Mouse (Mus musculus): ENCODE results near the gene Cacnb2. TPM values are rescaled to one million over a fixed set of nuclear protein-coding genes. Genes with fewer than 3 reads are reported as not detected.

Gene Cacnb2
- total RNA-seq, 2 experiments from 2014 or later, result 16.5 to 25.0 TPM

- intact Hi-C loops (cut with DNase I), result no loop called here
- no peak for DNase-seq
These were observed 161.0 kb downstream of the Cacnb2 start for GRCm38 (mm10) chr2:14763931-14764330.

GRCm38 (mm10) chr2:14769448-14769847, 166.6 kb downstream of the Cacnb2 start:
- intact Hi-C loops (cut with DNase I), result no loop called here
- DNase-seq, result no peak

GRCm38 (mm10) chr2:14770635-14771034, 167.7 kb downstream of the Cacnb2 start:
- DNase-seq, result no peak
- intact Hi-C loops (cut with DNase I), result no loop called here

GRCm38 (mm10) chr2:14774375-14774774, 171.5 kb downstream of the Cacnb2 start:
- intact Hi-C loops (cut with DNase I), result no loop called here
- no peak for DNase-seq

GRCm38 (mm10) chr2:14774857-14775495, 172.1 kb downstream of the Cacnb2 start:
- peak; percentile 6 for DNase-seq
- intact Hi-C loops (cut with DNase I), result no loop called here

GRCm38 (mm10) chr2:14787983-14788382, 185.1 kb downstream of the Cacnb2 start:
- intact Hi-C loops (cut with DNase I), result no loop called here
- no peak for DNase-seq

GRCm38 (mm10) chr2:14801446-14802046, 198.7 kb downstream of the Cacnb2 start:
- intact Hi-C loops (cut with DNase I), result no loop called here
- DNase-seq, result no peak

GRCm38 (mm10) chr2:14807650-14808347, 204.9 kb downstream of the Cacnb2 start:
- intact Hi-C loops (cut with DNase I), result no loop called here
- no peak for DNase-seq

- no peak for DNase-seq
- intact Hi-C loops (cut with DNase I), result no loop called here
These were observed 212.1 kb downstream of the Cacnb2 start for GRCm38 (mm10) chr2:14814977-14815376.

- intact Hi-C loops (cut with DNase I), result no loop called here
- DNase-seq, result no peak
These were observed 215.8 kb downstream of the Cacnb2 start for GRCm38 (mm10) chr2:14818651-14819050.

GRCm38 (mm10) chr2:14820946-14821345, 218.1 kb downstream of the Cacnb2 start:
- intact Hi-C loops (cut with DNase I), result no loop called here
- no peak for DNase-seq

GRCm38 (mm10) chr2:14823105-14823504, 220.2 kb downstream of the Cacnb2 start:
- DNase-seq, result peak; percentile 1

GRCm38 (mm10) chr2:14823816-14824348, 221.0 kb downstream of the Cacnb2 start:
- no peak for DNase-seq
- intact Hi-C loops (cut with DNase I), result no loop called here

More at GRCm38 (mm10) chr2:14823105-14823504, 220.2 kb downstream of the Cacnb2 start:
- intact Hi-C loops (cut with DNase I), result no loop called here

GRCm38 (mm10) chr2:14825146-14825545, 222.3 kb downstream of the Cacnb2 start:
- no peak for DNase-seq
- intact Hi-C loops (cut with DNase I), result no loop called here

GRCm38 (mm10) chr2:14829451-14829850, 226.6 kb downstream of the Cacnb2 start:
- intact Hi-C loops (cut with DNase I), result no loop called here
- no peak for DNase-seq

GRCm38 (mm10) chr2:14831308-14831707, 228.4 kb downstream of the Cacnb2 start:
- intact Hi-C loops (cut with DNase I), result no loop called here
- DNase-seq, result no peak

- intact Hi-C loops (cut with DNase I), result no loop called here
- no peak for DNase-seq
These were observed 231.9 kb downstream of the Cacnb2 start for GRCm38 (mm10) chr2:14834700-14835317.

GRCm38 (mm10) chr2:14841272-14841671, 238.4 kb downstream of the Cacnb2 start:
- intact Hi-C loops (cut with DNase I), result no loop called here
- DNase-seq, result no peak

- intact Hi-C loops (cut with DNase I), result no loop called here
- no peak for DNase-seq
These were observed 243.8 kb downstream of the Cacnb2 start for GRCm38 (mm10) chr2:14846727-14847126.

- intact Hi-C loops (cut with DNase I), result no loop called here
- no peak for DNase-seq
These were observed 244.3 kb downstream of the Cacnb2 start for GRCm38 (mm10) chr2:14847188-14847587.

- intact Hi-C loops (cut with DNase I), result no loop called here
- DNase-seq, result no peak
These were observed 247.9 kb downstream of the Cacnb2 start for GRCm38 (mm10) chr2:14850831-14851230.
